Mouse (Mus musculus): Measurements from ENCODE around the gene Tnnt3. TPM values are rescaled to one million over a fixed set of nuclear protein-coding genes. Genes with fewer than 3 reads are reported as not detected.

The Tnnt3 gene
- polyA plus RNA-seq, 1 experiment from 2014 or later, result 1.7 TPM

GRCm38 (mm10) chr7:142459299-142459691 is 39.3 kb upstream of the Tnnt3 start:
- WGBS, result 93% methylated on average over 2 of the region's 2 CpGs
- H3K4me1 ChIP-seq (replicated peaks; ENCODE audit: control insufficient read depth, insufficient read depth, low read length), result no peaks in the 10 kb centered on the region
- ATAC-seq (ENCODE audit: low FRiP score), result no peak
- no peaks in the 10 kb centered on the region for H3K36me3 ChIP-seq (ENCODE audit: control insufficient read depth, insufficient read depth, low read length)
- H3K4me3 ChIP-seq (ENCODE audit: low read depth, low read length), result no peak overlapping the region
- DNase-seq (ENCODE audit: low spot score), result no peak
- no peak overlapping the region for H3K4me2 ChIP-seq (replicated peaks; ENCODE audit: low read depth, low read length)
- H3K27me3 ChIP-seq (ENCODE audit: control insufficient read depth, insufficient read depth, low read length), result no peaks in the 10 kb centered on the region
- H3K9ac ChIP-seq (ENCODE audit: low read depth, low read length), result no peak overlapping the region
- H3K27ac ChIP-seq (ENCODE audit: low read depth, low read length), result no peak overlapping the region
- H3K9me3 ChIP-seq (ENCODE audit: control insufficient read depth, low read length), result no peaks in the 10 kb centered on the region

GRCm38 (mm10) chr7:142460636-142461077 is 38.0 kb upstream of the Tnnt3 start, which contains the start of gene Lsp1:
TSS of gene Lsp1 (plus strand) at chr7:142460809.
- 97% methylated on average over 7 of the region's 7 CpGs for WGBS
- H3K4me3 ChIP-seq (ENCODE audit: low read depth, low read length), result no peak within 1 kb of the TSS
- no peaks in the 10 kb centered on the region for H3K4me1 ChIP-seq (replicated peaks; ENCODE audit: control insufficient read depth, insufficient read depth, low read length)
- H3K4me2 ChIP-seq (replicated peaks; ENCODE audit: low read depth, low read length), result no peak within 1 kb of the TSS
- H3K36me3 ChIP-seq (ENCODE audit: control insufficient read depth, insufficient read depth, low read length), result no peaks in the 10 kb centered on the region
- no peaks in the 10 kb centered on the region for H3K9me3 ChIP-seq (ENCODE audit: control insufficient read depth, low read length)
- H3K27me3 ChIP-seq (ENCODE audit: control insufficient read depth, insufficient read depth, low read length), result no peaks in the 10 kb centered on the region
- ATAC-seq (ENCODE audit: low FRiP score) (no peak), DNase-seq (ENCODE audit: low spot score) (no peak)
- no peak within 1 kb of the TSS for H3K27ac ChIP-seq (ENCODE audit: low read depth, low read length)
- H3K9ac ChIP-seq (ENCODE audit: low read depth, low read length), result no peak within 1 kb of the TSS

GRCm38 (mm10) chr7:142461446-142461845 is 37.2 kb upstream of the Tnnt3 start:
- H3K27ac ChIP-seq (ENCODE audit: low read depth, low read length), result no peak overlapping the region
- 94% methylated on average over 2 of the region's 2 CpGs for WGBS
- no peaks in the 10 kb centered on the region for H3K4me1 ChIP-seq (replicated peaks; ENCODE audit: control insufficient read depth, insufficient read depth, low read length)
- ATAC-seq (ENCODE audit: low FRiP score) (no peak), DNase-seq (ENCODE audit: low spot score) (no peak)
- H3K4me2 ChIP-seq (replicated peaks; ENCODE audit: low read depth, low read length), result no peak overlapping the region
- H3K4me3 ChIP-seq (ENCODE audit: low read depth, low read length), result no peak overlapping the region
- H3K9ac ChIP-seq (ENCODE audit: low read depth, low read length), result no peak overlapping the region
- H3K27me3 ChIP-seq (ENCODE audit: control insufficient read depth, insufficient read depth, low read length), result no peaks in the 10 kb centered on the region
- no peaks in the 10 kb centered on the region for H3K9me3 ChIP-seq (ENCODE audit: control insufficient read depth, low read length)
- H3K36me3 ChIP-seq (ENCODE audit: control insufficient read depth, insufficient read depth, low read length), result no peaks in the 10 kb centered on the region

GRCm38 (mm10) chr7:142462190-142462589 is 36.4 kb upstream of the Tnnt3 start:
- no peak for ATAC-seq (ENCODE audit: low FRiP score)

GRCm38 (mm10) chr7:142462594-142463078 is 36.0 kb upstream of the Tnnt3 start:
- Histone ChIP-seq H3K4me2 (replicated peaks; ENCODE audit: low read depth, low read length) (no peak overlapping the region), H3K4me1 (replicated peaks; ENCODE audit: control insufficient read depth, insufficient read depth, low read length) (no peaks in the 10 kb centered on the region), H3K9ac (ENCODE audit: low read depth, low read length) (no peak overlapping the region), H3K9me3 (ENCODE audit: control insufficient read depth, low read length) (no peaks in the 10 kb centered on the region), H3K36me3 (ENCODE audit: control insufficient read depth, insufficient read depth, low read length) (no peaks in the 10 kb centered on the region), H3K27me3 (ENCODE audit: control insufficient read depth, insufficient read depth, low read length) (no peaks in the 10 kb centered on the region), H3K4me3 (ENCODE audit: low read depth, low read length) (no peak overlapping the region), H3K27ac (ENCODE audit: low read depth, low read length) (no peak overlapping the region)
- DNase-seq (ENCODE audit: low spot score), result no peak
- 75% methylated on average over 4 of the region's 4 CpGs for WGBS
- no peak for ATAC-seq (ENCODE audit: low FRiP score)

More at GRCm38 (mm10) chr7:142462190-142462589, 36.4 kb upstream of the Tnnt3 start:
- H3K4me2 ChIP-seq (replicated peaks; ENCODE audit: low read depth, low read length), result no peak overlapping the region
- H3K9me3 ChIP-seq (ENCODE audit: control insufficient read depth, low read length), result no peaks in the 10 kb centered on the region
- no peaks in the 10 kb centered on the region for H3K27me3 ChIP-seq (ENCODE audit: control insufficient read depth, insufficient read depth, low read length)
- H3K9ac ChIP-seq (ENCODE audit: low read depth, low read length), result no peak overlapping the region
- 78% methylated on average over 6 of the region's 6 CpGs for WGBS
- no peaks in the 10 kb centered on the region for H3K36me3 ChIP-seq (ENCODE audit: control insufficient read depth, insufficient read depth, low read length)
- H3K27ac ChIP-seq (ENCODE audit: low read depth, low read length), result no peak overlapping the region
- no peaks in the 10 kb centered on the region for H3K4me1 ChIP-seq (replicated peaks; ENCODE audit: control insufficient read depth, insufficient read depth, low read length)
- H3K4me3 ChIP-seq (ENCODE audit: low read depth, low read length), result no peak overlapping the region
- no peak for DNase-seq (ENCODE audit: low spot score)

- H3K9ac ChIP-seq (ENCODE audit: low read depth, low read length), result no peak overlapping the region
- H3K4me2 ChIP-seq (replicated peaks; ENCODE audit: low read depth, low read length), result no peak overlapping the region
- no peaks in the 10 kb centered on the region for H3K36me3 ChIP-seq (ENCODE audit: control insufficient read depth, insufficient read depth, low read length)
- H3K27ac ChIP-seq (ENCODE audit: low read depth, low read length), result no peak overlapping the region
- no peaks in the 10 kb centered on the region for H3K9me3 ChIP-seq (ENCODE audit: control insufficient read depth, low read length)
- 0 out of 2 replicates have a peak, but pooled peaks cover 1% of the 10 kb centered on the region for H3K27me3 ChIP-seq (ENCODE audit: control insufficient read depth, insufficient read depth, low read length)
- WGBS, result 80% methylated on average over 7 of the region's 7 CpGs
- peaks cover 14% of the 10 kb centered on the region for H3K4me1 ChIP-seq (replicated peaks; ENCODE audit: control insufficient read depth, insufficient read depth, low read length)
- no peak for DNase-seq (ENCODE audit: low spot score)
- no peak for ATAC-seq (ENCODE audit: low FRiP score)
- H3K4me3 ChIP-seq (ENCODE audit: low read depth, low read length), result no peak overlapping the region
Measured at GRCm38 (mm10) chr7:142470171-142470691, 28.4 kb upstream of the Tnnt3 start.

- DNase-seq (ENCODE audit: low spot score) (peak; percentile 49), ATAC-seq (ENCODE audit: low FRiP score) (no peak)
- 0 out of 2 replicates have a peak, but pooled peaks cover 2% of the 10 kb centered on the region for H3K27me3 ChIP-seq (ENCODE audit: control insufficient read depth, insufficient read depth, low read length)
- H3K4me3 ChIP-seq (ENCODE audit: low read depth, low read length), result no peak overlapping the region
- WGBS, result 23% methylated on average over 4 of the region's 4 CpGs
- no peaks in the 10 kb centered on the region for H3K36me3 ChIP-seq (ENCODE audit: control insufficient read depth, insufficient read depth, low read length)
- H3K27ac ChIP-seq (ENCODE audit: low read depth, low read length), result peak overlapping the region; percentile 43; the same call in 1 of the 2 replicates
- no peaks in the 10 kb centered on the region for H3K9me3 ChIP-seq (ENCODE audit: control insufficient read depth, low read length)
- no peak overlapping the region for H3K9ac ChIP-seq (ENCODE audit: low read depth, low read length)
- H3K4me1 ChIP-seq (replicated peaks; ENCODE audit: control insufficient read depth, insufficient read depth, low read length), result peaks cover 14% of the 10 kb centered on the region
- no peak overlapping the region for H3K4me2 ChIP-seq (replicated peaks; ENCODE audit: low read depth, low read length)
Measured at GRCm38 (mm10) chr7:142470808-142471413, 27.7 kb upstream of the Tnnt3 start.

GRCm38 (mm10) chr7:142471414-142471861 is 27.2 kb upstream of the Tnnt3 start:
- H3K9ac ChIP-seq (ENCODE audit: low read depth, low read length), result peak overlapping the region; percentile 47
- ATAC-seq (ENCODE audit: low FRiP score) (peak; percentile 41), DNase-seq (ENCODE audit: low spot score) (no peak)
- peaks cover 14% of the 10 kb centered on the region for H3K4me1 ChIP-seq (replicated peaks; ENCODE audit: control insufficient read depth, insufficient read depth, low read length)
- 26% methylated on average over 6 of the region's 6 CpGs for WGBS
- no peak overlapping the region for H3K4me2 ChIP-seq (replicated peaks; ENCODE audit: low read depth, low read length)
- H3K27ac ChIP-seq (ENCODE audit: low read depth, low read length), result peak overlapping the region; percentile 43
- H3K4me3 ChIP-seq (ENCODE audit: low read depth, low read length), result no peak overlapping the region
- H3K27me3 ChIP-seq (ENCODE audit: control insufficient read depth, insufficient read depth, low read length), result 0 out of 2 replicates have a peak, but pooled peaks cover 2% of the 10 kb centered on the region
- no peaks in the 10 kb centered on the region for H3K9me3 ChIP-seq (ENCODE audit: control insufficient read depth, low read length)
- no peaks in the 10 kb centered on the region for H3K36me3 ChIP-seq (ENCODE audit: control insufficient read depth, insufficient read depth, low read length)
